Mouse (Mus musculus): ENCODE measurements around the gene Olfr412.

Gene Olfr412

DNA sequence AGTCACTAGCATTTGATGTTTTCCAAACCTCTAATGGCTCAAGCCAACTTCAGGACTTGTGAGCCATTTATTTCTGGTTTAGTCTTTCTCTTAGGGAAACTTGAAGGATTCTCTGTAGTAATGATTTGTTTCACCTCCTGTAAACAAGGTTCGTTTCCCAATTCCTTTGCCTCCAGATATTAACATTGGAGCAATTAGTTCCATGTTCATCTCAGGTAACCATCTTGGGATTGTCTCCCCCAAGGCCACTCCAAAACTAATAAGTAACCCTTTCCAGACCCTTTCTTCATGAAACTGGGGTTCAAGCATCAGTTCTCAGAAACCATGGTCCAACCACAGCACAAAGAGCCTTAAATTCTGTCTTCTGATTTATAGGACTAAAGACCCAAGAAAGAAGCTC is at the start of gene Olfr412:
TSS of gene Olfr412 (plus strand) at position 301 of the 400 bp plus-strand sequence.
- DNase-seq = no peak

DNA sequence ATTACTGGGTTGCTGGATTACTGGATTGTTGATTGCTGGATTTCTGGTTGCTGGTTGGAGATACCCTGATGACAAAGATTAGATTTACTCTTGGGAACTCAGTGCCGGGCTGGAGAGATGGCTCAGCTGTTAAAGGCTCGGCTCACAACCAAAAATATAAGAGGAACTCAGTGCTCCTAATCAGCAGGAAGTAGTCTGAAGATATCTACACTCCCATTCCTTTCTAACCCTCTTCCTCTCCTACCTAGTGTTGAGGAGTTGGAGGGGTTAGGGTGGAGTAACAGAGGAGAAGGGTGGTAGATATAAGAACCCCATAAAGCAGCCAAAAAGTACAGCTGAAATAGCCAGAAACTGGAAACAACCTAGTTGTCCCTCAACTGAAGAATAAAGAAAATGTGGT is 35.8 kb upstream of the Olfr412 start:
- no peak for DNase-seq

DNA sequence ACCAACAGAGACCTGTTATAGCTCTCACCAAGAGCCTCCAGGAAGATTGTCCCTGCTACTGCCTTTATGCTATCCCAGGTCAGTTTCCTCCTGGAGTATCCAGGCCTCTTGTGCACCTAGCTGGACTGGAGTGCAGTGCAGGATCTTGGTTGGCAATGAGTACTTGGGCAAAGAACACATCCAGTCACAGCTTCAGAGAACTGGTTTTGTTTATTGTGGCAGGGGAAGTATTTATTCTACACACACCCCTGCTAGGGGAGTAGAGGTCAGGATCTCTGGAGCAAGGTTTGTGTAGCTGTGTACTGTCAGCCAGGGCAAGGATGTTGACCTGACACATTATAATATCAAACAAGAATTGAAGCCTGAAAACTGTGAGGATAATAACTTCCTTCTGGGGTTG is 33.1 kb upstream of the Olfr412 start:
- no peak for DNase-seq

DNA sequence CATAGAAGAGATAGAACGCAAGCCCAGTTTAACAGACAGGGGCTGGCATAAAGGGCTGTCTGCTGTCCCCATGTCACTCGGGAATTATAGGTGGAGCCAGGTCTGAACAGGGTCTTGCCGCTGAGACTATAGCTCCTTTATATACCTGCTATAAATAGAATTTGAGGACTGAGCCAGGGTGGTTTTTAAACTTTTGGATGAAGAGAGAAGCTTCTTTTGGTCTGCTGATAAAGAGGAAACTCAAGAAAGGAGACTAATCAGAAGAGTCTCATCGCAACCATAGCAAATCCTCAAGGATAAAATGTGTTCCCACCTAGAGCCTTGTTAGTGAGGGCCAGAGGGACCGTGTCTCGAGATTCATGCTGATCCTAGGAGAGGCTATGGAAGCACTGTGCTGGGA is 23.9 kb upstream of the Olfr412 start, which contains the start of gene Olfr410:
TSS of gene Olfr410 (minus strand) at position 101 of the 400 bp plus-strand sequence.
- DNase-seq = no peak

DNA sequence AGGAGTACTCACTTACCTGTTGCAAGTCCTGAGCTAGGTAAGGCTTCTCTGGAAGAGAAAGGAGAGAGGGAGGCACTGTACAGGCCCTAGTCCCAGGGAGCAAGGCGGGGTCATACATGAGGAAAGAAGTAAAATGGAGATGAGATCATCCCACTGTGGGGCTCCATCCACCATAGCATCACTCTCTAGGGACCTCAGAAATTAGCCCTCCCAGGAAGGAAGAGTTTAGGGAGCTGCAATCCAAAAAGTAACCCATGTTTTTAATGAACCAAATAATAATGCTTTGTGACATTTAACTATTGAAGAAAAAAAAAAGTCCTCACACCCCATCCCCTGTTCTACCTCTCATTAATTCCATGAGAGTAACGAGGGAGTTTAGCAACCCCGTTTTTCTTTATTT is 9.3 kb upstream of the Olfr412 start, which contains the start of gene Olfr411:
TSS of gene Olfr411 (minus strand) at position 101 of the 400 bp plus-strand sequence.
- DNase-seq = no peak

DNA sequence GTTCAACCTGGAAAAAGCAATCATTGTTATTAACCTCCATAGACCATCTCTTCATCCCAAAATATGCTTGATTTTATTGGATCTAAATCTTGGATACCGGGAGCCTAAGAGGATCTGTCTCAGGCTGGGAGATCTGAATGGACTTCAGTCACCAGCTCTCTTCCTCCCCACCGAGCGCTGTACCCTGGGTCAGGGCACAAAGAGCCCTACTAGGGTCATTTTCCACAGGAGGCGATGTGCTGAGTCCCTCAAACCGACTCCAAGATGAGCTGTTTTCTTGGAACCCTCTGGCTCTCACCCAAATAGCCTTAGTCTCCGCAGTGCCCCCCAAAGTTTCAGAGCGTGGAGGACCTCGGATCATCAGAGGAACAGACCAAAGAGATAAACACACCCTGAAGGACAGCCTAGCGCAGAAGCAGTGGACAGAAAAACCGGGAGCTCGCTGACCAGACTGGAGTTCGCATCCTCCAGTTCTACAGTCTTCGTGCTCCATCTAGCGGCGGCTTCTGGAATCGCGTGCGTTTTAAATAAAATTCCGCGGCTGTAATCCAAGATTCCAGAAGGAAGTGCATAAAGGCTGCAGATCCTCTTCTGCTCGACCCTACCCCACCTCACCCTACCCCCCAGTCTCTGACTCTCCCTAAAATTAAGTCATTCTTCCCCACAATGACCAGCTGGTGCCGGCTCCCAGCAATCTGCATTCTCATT is 9.7 kb downstream of the Olfr412 start:
- peak; percentile 76 for DNase-seq

DNA sequence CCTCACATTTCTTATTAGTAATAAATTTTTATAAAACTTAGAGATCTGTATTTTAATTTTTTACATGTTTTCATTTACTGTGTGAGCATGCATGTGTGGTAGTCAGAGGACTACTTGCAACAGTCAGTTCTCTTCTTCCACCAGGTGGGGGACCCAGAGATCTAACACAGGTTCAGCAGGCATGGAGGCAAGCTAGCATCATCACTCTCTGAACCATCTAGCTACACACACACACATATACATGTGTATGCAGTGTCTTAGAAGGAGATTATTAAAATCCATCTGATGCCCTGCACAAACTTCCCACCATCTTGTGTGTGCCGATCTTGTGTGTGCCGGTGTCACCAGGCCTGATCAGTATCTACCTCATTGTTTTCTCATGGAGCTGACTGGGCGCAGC is 15.0 kb downstream of the Olfr412 start:
- peak; percentile 39 for DNase-seq

DNA sequence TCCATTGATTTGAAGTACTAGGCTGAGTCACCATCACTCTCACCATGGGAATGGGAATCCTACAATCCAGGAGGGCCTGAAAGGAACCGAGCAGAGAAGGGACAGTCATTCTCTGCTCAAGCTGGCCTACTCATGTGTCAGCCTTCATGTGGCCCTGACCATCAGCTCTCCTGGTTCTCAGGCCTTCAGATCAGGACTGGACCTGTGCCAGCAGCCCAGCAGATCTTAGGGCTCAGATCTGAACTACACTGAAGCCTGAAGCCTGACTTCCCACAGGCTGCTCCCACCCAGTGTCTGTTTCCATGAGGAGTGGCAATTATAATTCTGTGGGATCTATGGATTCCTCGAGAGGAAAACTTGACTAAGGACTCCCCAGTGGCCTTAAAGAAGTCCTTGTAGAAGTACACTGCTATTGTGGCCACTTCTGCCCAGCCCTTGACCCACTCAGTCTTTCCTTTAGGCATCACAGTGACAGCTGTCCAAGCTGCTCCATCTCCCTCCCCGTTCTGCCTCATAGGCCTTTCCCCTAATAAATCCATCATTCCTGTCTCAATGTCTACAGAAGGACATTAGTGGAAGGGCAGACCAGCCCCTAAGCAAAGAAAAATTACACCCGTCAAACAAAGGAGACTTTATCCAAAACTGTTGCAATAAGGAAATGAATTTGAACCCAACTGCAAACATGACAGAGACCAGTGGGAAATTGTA is 17.5 kb downstream of the Olfr412 start:
- no peak for DNase-seq

DNA sequence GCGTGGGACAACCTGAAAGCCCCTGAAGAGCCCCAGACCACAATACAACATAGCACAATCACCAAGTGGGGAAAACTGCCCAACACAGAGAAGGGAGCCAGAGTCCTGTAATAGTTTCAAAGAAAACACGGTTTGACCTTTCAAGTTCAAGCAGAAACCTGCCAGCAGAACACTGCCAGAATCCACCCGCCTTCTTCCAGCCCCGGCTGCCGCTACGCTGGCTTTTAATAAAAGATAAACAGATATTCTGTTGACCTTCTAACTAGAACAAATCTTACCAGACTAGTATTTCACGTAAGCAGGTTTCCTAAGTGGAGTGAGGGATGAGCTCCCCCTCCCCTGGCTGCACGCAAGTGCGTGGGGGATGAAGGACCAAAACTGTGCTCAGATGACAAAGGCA is 23.8 kb downstream of the Olfr412 start:
- no peak for DNase-seq

DNA sequence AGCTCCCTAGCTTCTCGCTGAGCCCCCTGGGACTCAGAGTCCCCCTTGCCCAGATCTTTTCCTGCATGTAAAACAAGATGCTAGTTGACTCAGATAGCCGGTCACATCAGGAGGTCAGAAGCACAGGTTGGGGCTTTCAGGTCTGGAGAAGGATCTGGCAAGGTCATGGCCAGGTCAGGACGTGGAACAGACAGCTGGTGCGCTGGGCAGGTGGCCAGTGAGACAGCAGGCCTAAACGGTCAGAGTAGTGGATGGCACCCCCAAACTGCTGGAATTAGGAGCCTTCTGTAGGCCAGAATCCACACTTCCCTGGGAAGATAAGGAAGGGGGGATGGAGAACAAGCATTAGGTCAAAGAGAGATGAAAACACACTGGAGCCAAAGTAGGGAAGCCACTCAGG is 25.3 kb downstream of the Olfr412 start:
- no peak for DNase-seq

DNA sequence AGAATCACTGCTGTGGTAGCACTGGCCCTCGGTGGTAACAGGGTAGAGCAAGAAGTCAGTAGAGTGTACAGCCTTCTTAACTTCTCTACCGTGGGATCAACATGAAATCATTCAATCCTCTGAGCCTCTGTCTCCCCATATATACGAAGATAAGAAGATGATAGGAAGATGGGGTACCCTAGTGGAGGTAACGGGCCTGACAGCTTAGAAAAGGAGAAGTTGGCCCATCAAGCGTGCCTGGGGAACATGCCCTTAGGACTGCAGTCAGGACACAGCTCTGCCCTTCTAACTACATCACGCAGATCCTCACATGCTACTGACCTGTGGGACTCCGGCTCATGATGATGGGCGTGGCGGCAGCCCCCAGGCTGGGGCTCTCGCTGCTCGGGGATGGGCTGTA is 30.0 kb downstream of the Olfr412 start:
- DNase-seq = no peak

DNA sequence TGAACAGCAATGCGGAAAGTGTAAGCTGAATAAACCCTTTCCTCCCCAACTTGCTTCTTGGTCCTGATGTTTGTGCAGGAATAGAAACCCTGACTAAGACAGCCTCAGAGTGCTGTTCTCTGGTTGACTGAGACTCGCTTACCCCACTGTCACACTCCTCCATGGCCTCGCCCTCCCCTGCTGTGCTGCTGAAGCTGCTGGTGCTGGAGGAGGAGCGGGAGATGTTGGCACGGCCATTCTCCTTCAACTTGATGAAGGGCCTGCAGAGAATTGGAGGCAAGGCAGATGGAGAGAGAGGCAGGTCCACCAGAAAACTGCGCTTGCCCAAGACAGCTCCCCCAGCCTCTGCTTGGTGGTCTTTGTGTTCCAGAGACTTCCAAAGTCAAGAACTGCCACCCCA is 31.0 kb downstream of the Olfr412 start:
- no peak for DNase-seq

DNA sequence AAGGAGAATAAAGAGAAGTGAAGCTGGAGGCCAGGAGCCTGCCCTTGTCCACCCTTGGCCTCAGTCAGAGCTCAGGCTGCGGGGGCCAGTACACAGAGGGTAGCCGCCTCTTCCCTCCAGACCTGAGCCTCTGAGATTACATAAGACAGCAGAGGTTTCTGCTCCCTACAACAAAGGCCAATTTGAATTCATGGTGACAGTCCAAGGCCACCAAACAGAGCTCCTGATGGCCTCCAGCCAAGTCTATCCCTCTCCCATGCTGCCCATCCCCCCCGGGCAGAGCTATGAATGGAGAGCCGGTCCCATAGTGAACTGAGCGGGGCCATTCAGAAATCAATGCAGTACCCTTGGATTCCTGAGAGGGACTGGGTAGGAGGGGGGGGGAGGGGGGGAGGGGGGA is 31.6 kb downstream of the Olfr412 start:
- no peak for DNase-seq

DNA sequence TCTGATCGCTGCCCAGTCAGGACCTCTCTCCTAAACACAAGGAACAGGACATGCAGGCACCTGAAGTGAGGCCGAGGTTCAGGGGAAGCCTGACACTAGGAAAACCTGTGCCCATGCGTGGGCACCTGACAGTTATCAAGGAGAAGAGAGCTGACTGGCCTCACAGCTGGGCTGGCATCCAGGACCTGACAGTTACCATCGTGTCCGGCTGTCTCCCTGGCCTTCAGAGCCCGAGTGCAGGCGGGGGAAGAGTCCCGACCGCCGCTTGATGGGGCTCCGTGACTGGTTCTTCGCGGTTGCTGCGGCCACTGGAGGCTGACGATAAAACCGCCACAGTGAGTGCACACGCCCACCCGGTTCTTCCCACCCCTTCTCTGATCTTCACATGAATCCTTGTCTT is 33.7 kb downstream of the Olfr412 start:
- no peak for DNase-seq

DNA sequence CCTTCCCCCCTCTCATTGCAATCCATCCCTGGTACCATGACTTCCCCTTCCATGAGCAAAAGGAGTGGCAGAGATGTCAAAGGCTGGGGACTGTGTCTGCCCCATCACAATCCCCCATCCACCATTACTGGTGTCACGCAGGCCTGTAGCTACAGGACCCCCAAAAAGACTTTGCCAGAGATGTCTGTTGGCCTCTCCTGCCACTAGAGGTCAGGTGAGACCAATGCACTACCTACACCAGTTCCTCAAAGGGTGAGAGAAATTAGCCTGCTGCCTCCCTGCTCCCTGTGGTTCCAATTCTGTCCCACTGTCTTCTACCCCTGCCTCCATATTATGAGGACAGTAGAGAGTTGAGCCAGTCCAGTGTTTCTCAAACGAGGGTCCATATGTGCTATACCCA is 40.3 kb downstream of the Olfr412 start:
- DNase-seq = no peak

DNA sequence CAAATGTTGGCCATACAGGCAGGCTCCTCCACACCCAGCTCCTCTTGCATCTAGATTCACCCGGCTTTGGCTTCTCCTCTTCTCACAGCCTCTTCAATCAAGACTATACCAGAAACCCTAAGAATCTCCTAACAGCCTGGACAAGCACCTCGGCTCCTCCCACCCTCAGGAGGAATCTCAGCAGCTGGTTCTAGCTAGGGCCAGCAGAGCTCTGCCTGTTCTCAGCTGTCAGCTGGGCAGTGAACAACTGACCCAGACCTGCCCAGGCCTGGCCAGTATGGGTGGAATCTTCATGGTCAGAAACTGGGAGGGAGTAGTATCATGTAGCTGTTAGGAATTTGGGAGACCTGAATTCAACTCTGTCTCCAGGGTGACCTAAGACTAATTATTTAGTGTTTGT is 42.3 kb downstream of the Olfr412 start:
- no peak for DNase-seq

DNA sequence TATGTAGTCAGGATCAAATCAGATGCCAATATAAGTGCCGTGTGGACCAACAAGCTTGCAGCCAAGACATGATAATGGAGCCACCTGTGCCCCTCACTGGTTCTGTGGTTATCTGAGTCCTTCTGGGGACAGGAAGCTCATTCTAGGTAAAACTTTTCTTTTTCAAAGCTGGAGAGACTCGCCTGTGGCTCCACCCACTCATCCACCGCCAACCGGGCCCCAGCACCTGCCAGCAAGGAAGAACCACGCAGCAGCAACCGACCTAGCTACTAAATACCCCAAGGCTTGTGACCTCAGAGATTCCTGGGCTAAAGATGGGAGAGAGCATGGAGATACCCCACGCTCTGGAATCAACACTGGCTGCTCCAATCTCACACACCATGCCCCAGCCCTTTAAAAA is 43.3 kb downstream of the Olfr412 start:
- DNase-seq = no peak

DNA sequence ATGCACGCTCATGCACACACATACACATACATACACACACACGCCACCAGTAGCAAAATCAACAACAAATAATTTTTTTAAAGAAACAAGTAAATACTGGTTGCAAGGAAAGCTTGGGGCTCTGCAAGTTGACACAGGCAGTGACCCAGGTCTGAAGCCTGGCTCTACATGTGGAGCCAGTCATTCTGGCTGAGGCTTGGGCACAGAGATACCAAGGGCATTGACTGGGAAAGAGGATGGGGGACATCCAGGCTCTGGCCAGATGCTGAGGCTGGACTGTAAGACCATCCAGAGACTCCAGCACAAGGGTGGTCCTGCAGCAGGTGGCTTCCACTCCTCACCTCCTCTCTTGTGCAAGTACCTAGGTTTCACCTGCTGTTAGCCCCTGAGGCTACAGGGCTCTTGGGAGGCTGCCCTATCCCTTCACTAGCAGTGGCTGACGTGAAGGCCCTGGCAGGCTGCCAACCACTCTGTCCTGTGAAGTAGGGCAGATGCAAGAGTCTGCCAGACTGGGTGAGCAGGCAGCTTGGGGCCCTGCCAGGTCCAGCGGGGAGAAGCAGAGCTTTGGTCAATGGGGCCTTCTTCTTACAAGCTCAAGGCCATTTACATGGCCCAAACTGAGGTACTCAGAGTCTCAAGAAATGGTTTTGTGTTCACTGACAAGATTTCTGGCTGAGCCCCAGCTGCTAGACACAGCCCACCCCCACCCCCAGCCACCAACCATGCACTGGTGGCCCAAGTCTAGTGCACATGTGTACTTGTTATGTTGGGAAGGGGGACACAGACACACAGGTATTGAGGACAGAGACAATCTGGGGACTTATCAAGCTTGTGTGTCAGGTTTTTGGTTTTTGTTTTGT is 46.9 kb downstream of the Olfr412 start:
- DNase-seq = peak; percentile 90

DNA sequence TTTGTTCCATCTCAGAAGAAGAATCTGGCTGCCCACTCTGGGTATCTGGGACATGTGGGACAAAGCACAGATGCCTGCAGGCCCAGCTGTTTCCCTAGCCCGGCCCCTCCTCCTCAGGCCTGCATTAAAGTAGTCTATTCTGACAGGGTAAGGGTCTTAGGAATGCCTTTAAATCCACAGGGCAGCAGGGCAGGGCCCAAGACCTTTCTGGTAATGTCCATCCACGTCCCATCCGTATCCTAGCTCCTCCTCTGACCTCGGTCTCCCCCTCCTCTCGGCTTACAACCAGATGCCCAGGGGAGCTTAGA is 47.5 kb downstream of the Olfr412 start:
- DNase-seq = no peak

DNA sequence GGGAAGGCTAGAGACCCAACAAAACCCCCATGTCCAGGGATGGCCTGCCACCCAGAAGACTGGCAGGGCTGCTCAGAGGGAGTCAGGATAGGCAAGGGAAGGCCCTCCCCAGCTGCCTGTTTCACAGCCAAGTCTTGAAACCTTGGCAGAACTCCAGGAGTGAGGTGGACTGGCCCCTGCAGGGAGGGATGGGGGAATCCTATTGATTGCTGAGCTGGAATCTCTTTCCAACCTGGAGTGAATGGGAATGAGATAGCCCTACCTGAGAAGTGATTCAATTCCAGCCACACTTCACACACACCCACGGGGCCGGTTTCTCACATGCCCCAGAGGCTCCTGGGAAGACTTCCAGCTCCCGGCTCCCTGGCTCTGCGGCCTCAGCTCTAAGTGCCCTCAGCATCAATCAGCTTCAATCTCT is 47.9 kb downstream of the Olfr412 start:
- peak; percentile 48 for DNase-seq

DNA sequence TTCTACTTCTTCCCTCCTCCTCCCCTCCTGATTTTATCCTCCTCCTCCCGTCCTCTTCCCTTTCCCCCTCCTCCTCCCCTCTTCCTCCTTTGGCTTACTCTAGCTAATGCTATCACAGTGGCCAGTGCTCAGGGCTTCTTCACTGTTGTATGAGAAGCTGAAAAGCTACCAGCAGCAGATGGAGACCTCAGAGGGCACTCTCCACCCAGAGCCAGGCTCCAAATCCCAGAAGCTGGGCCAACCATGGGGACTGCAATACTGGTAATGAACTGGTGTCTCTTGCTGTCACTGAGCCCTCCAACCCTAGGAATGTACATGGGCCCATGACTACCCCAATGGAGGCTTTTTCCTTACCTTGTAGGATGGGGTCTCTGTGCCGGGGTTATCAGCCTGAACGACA is 50.1 kb downstream of the Olfr412 start:
- DNase-seq = no peak

DNA sequence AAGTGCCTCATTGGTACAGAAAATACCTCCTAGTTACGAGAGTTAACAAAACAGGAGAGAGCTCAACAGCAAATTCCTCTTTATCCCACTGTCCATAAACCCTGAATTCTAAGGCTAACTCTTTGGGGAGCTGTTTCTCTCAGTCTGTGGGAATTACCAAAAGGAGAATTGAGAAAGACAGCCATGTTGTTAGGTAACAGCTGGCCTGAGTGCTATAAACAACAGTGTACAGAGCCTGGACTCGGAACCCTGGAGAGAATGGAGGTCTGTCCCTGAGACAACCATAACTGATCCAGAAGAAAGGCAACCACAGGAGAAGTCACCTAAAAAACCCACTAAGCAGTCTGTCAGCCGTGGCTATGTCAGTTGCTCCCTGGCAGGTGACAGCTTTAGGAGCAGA is 50.6 kb downstream of the Olfr412 start:
- no peak for DNase-seq

DNA sequence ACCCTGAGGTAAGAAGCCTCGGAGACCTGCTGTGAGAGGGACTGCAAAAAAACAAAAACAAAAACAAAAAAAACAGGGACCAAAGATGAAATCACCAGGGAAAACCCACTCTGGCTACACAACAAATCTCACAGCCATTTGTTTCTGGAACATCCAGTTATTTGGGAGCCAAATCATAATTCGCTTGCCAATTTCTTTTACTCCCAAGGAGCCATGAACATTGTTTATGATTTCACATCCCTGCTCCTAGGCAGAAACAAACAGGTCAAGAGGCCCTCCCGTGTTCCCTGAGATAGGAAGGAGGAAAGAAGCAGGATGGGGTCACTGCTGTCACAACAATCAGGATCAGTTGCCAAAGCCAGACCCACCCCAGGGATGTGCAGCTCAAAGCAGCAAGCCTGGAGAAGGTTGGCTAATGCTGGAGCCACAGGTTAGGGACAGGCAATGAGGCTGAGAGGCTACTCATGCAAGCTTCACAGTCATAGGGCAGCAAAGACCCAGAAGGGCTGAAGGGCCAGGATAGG is 51.6 kb downstream of the Olfr412 start:
- DNase-seq = no peak

DNA sequence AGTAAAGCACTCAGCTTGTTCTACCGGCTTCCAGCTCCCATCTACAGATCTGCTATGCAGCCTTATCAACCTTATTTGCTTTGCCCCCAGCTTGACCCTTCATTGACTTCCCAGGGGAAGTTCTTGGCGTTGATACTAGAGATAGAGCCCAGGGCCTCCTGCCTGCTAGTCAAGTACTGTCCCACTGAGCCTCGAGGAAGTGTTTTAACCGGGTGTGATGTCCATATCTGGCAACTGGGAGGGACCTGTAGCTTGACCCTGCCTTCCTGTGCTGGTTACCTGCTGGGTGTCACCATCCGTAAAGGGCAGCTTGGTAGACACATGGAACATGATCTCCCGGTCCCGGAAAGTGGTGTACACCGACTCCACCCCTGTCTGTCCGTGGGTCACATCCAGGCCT is 52.2 kb downstream of the Olfr412 start:
- no peak for DNase-seq
